Mouse (Mus musculus) lung, postnatal 0 days (tissue): Measurements from ENCODE around the gene Atp6v1e2. TPM values are rescaled to one million over a fixed set of nuclear protein-coding genes. Genes with fewer than 3 reads are reported as not detected.

Experiments used
- ATAC-seq: fragments of 200-750 bp; cut with Nextera tagmentation; 2 replicates; pipeline ENCODE4 v1.8.0; 2017; ENCODE audit warnings: moderate library complexity
- DNase-seq: peaks from one replicate; pipeline ENCODE4 v3.0.0-alpha.2; 2016; ENCODE audit warnings: low spot score
- H3K27ac ChIP-seq: fragments of 300-500 bp; sonication (generic); 2 replicates; pipeline ENCODE4 v1.5.1; 2014; ENCODE audit warnings: antibody characterized with exemption, mild to moderate bottlenecking, low read length, mixed read lengths
- H3K27me3 ChIP-seq: fragments of 300-500 bp; sonication (generic); replicated peaks from 2 replicates; pipeline ENCODE4 v1.6.1; 2014; ENCODE audit warnings: low read length, mixed read lengths; ENCODE audit not compliant: insufficient read depth
- H3K36me3 ChIP-seq: fragments of 300-500 bp; sonication (generic); 2 replicates; pipeline ENCODE4 v1.6.1; 2014; ENCODE audit warnings: low read length, mixed read lengths; ENCODE audit not compliant: insufficient read depth
- H3K4me1 ChIP-seq: fragments of 300-500 bp; sonication (generic); 2 replicates; pipeline ENCODE4 v1.6.1; 2014; ENCODE audit warnings: antibody characterized with exemption, low read depth, low read length, mixed read lengths; ENCODE audit not compliant: insufficient read depth
- H3K4me2 ChIP-seq: fragments of 300-500 bp; sonication (generic); replicated peaks from 2 replicates; pipeline ENCODE4 v1.6.1; 2014; ENCODE audit warnings: low read depth, mild to moderate bottlenecking, low read length, moderate library complexity, mixed read lengths
- H3K4me3 ChIP-seq: fragments of 300-500 bp; sonication (generic); 2 replicates; pipeline ENCODE4 v1.5.1; 2014; ENCODE audit warnings: low read depth, low read length
- H3K9ac ChIP-seq: fragments of 300-500 bp; sonication (generic); replicated peaks from 2 replicates; pipeline ENCODE4 v1.6.1; 2014; ENCODE audit warnings: low read depth, mild to moderate bottlenecking
- H3K9me3 ChIP-seq: fragments of 300-500 bp; sonication (generic); 2 replicates; pipeline ENCODE4 v1.6.1; 2016; ENCODE audit warnings: low read length, mixed read lengths
- CTCF ChIP-seq: IDR thresholded peaks from 2 replicates; pipeline ENCODE4 v1.5.1; 2016; ENCODE audit warnings: antibody characterized with exemption, mild to moderate bottlenecking
- EP300 ChIP-seq: IDR thresholded peaks from 2 replicates; pipeline ENCODE4 v1.6.1; 2016; ENCODE audit warnings: antibody characterized with exemption, mild to moderate bottlenecking, control low read depth
- WGBS: fragments of 180-500 bp; shearing (Covaris S2); extraction: QIAGEN DNeasy Blood & Tissue Kit; methylation state at CpG from one replicate; pipeline ENCODE4 v1.1.7; 2014; 5-methylcytosine and 5-hydroxymethylcytosine counted together
- polyA plus RNA-seq: library from polyadenylated mRNA; unstranded; fragments of >200 nt; fragmentation: Nextera tagmentation; extraction: Ambion mirVana; gene quantifications from 2 replicates; pipeline ENCODE4 v1.2.1, GENCODE M21; 2015

Gene Atp6v1e2
- not detected in 2 replicates for polyA plus RNA-seq

DNA sequence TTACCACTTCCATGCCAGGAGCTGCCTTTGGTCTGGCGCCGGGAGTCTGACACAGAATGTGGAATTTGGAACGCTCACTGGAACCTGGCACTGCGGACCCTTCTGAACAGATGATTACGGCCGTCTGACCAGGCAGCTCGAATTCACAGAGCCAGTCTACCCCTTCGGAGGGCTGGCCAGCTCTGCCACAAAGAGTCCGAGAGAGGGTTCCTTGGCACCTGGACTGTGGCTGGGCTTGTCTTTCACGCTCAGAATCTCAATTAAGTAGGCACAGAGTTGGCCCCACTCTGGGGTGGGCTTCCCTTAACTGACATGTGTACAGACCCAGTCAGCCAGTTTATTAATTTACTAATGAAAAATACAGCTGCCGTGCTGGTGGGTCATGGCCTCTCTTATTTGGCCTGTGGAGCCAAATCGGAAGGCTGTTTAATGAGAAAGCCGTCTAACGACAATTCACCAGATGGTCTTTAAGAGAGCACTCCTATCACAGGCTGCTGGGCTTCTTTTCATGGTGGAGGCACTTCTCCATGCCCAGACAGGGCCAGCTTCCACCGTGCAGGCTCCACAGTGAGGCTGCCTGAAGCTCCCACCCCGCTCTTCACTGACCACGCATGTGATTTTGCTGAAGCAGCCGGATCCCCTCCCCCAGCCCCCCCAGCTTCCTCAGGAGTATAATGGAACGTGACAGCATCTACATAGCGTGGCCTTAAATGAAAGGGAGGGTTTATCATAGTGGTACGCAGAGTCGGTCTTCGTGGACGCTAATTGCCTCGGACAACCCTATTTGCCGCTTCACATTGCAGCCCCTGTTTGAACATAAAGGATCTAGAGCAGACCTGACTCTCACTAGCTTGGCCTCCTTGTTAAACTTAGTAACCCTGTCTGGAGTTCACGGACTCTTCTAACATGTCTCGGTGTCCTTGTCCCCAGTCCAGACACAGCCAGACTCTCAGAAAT, at the start of gene Atp6v1e2:
Gene Atp6v1e2 (minus strand): TSS at position 58 of the 957 bp plus-strand sequence.
- DNase-seq (no peak), ATAC-seq (no peak)
- H3K4me1 ChIP-seq, result no peaks in the 10 kb centered on the region
- no peaks in the 10 kb centered on the region for H3K36me3 ChIP-seq
- H3K4me3 ChIP-seq, result no peak within 1 kb of the TSS
- no peak within 1 kb of the TSS for H3K27ac ChIP-seq
- TF ChIP-seq EP300 (no peak), CTCF (no peak)
- H3K27me3 ChIP-seq, result no peaks in the 10 kb centered on the region
- H3K9ac ChIP-seq, result no peak within 1 kb of the TSS
- WGBS, result 84% methylated on average over 28 of the region's 28 CpGs
- H3K4me2 ChIP-seq, result no peak within 1 kb of the TSS
- H3K9me3 ChIP-seq, result no peaks in the 10 kb centered on the region

- WGBS, result 86% methylated on average over 6 of the region's 6 CpGs
- ATAC-seq, result no peak
These were observed 49.6 kb upstream of the Atp6v1e2 start for GRCm38 (mm10) chr17:86997323-86997722.

DNA sequence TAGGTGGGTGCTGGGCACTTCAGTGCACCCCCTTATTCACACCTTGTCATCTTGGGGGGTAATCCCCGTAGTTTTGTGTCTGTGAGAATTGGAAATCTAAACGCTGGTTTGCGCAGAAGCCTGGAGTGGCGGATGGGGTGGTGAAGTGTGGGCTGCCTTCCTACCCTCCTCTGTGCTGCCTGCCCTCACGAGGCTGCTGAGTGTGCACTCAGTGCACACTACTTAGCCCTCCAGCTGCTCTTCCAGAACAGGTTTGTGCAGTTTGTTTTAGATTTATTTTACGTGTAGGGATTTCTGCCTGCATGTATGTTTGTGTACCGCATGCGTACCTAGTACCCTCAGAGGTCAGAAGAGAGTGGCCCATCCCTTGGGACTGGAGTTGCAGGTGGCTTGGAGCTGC, 43.6 kb upstream of the Atp6v1e2 start:
- Histone ChIP-seq H3K27ac (peak overlapping the region; percentile 35; the same call in 1 of the 2 replicates), H3K4me1 (no peaks in the 10 kb centered on the region), H3K9me3 (no peaks in the 10 kb centered on the region), H3K36me3 (no peaks in the 10 kb centered on the region), H3K4me2 (no peak overlapping the region), H3K27me3 (no peaks in the 10 kb centered on the region), H3K9ac (no peak overlapping the region), H3K4me3 (no peak overlapping the region)
- ATAC-seq (peak; percentile 94), DNase-seq (peak; percentile 69)
- WGBS, result 58% methylated on average over 8 of the region's 8 CpGs
- TF ChIP-seq CTCF (no peak), EP300 (no peak)

More at GRCm38 (mm10) chr17:86997323-86997722, 49.6 kb upstream of the Atp6v1e2 start:
- no peak for DNase-seq
- Histone ChIP-seq H3K36me3 (peaks cover 14% of the 10 kb centered on the region; the same call in 1 of the 2 replicates), H3K4me1 (no peaks in the 10 kb centered on the region), H3K4me2 (no peak overlapping the region), H3K9me3 (no peaks in the 10 kb centered on the region), H3K27me3 (no peaks in the 10 kb centered on the region), H3K27ac (no peak overlapping the region), H3K4me3 (no peak overlapping the region), H3K9ac (no peak overlapping the region)
- TF ChIP-seq CTCF (no peak), EP300 (no peak)

- DNase-seq, result no peak
- no peak overlapping the region for H3K9ac ChIP-seq
These were observed 41.0 kb upstream of the Atp6v1e2 start for GRCm38 (mm10) chr17:86988601-86989184.

GRCm38 (mm10) chr17:86988161-86988560, 40.5 kb upstream of the Atp6v1e2 start:
- Histone ChIP-seq H3K27me3 (no peaks in the 10 kb centered on the region), H3K27ac (no peak overlapping the region), H3K4me2 (no peak overlapping the region), H3K4me3 (no peak overlapping the region), H3K4me1 (no peaks in the 10 kb centered on the region), H3K36me3 (no peaks in the 10 kb centered on the region), H3K9ac (no peak overlapping the region), H3K9me3 (no peaks in the 10 kb centered on the region)
- TF ChIP-seq CTCF (no peak), EP300 (no peak)
- DNase-seq (no peak), ATAC-seq (no peak)
- WGBS, result 77% methylated on average over 5 of the region's 5 CpGs

More at GRCm38 (mm10) chr17:86988601-86989184, 41.0 kb upstream of the Atp6v1e2 start:
- Histone ChIP-seq H3K4me1 (no peaks in the 10 kb centered on the region), H3K4me2 (no peak overlapping the region), H3K9me3 (no peaks in the 10 kb centered on the region), H3K27ac (no peak overlapping the region), H3K36me3 (no peaks in the 10 kb centered on the region), H3K27me3 (no peaks in the 10 kb centered on the region), H3K4me3 (no peak overlapping the region)
- ATAC-seq, result peak; percentile 49
- 44% methylated on average over 6 of the region's 6 CpGs for WGBS
- no peak for TF ChIP-seq EP300
- no peak for TF ChIP-seq CTCF

GRCm38 (mm10) chr17:86986449-86987138, 38.9 kb upstream of the Atp6v1e2 start:
- WGBS, result 52% methylated on average over 17 of the region's 17 CpGs
- no peak overlapping the region for H3K9ac ChIP-seq
- H3K36me3 ChIP-seq, result no peaks in the 10 kb centered on the region
- no peaks in the 10 kb centered on the region for H3K27me3 ChIP-seq
- no peak for ATAC-seq
- no peak overlapping the region for H3K4me2 ChIP-seq
- no peaks in the 10 kb centered on the region for H3K4me1 ChIP-seq
- no peak overlapping the region for H3K27ac ChIP-seq
- no peaks in the 10 kb centered on the region for H3K9me3 ChIP-seq
- H3K4me3 ChIP-seq, result no peak overlapping the region
- DNase-seq, result peak; percentile 65
- TF ChIP-seq EP300 (no peak), CTCF (no peak)
